Mouse (Mus musculus): ENCODE measurements around the gene Ssc4d. TPM values are rescaled to one million over a fixed set of nuclear protein-coding genes. Genes with fewer than 3 reads are reported as not detected.

The Ssc4d gene
- polyA plus RNA-seq, 1 experiment from 2014 or later = 0.44 TPM

DNA sequence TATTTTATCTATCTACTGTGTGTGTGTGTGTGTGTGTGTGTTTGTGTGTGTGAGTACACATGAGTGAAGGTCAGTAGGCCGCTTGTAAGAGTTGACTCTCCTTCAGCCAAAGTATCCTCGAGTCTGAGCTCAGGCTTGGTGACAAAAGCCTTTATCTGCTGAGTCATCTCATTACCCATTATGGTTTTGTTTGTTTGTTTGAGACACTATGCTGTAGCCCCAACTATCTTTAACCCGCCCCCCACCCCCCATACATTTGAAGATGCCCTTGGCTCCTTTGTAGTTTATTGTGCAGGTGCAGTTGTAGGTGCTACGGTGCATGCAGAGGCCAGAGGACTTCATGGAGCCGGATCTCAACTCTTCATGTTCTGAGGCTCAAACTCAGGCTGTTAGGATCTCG, 26.9 kb upstream of the Ssc4d start:
- peaks cover 19% of the 10 kb centered on the region; the same call in 1 of the 2 replicates for H3K36me3 ChIP-seq
- no peak overlapping the region for H3K4me3 ChIP-seq
- no peak overlapping the region for H3K4me2 ChIP-seq
- 87% methylated on average over 6 of the region's 6 CpGs for WGBS
- no peak overlapping the region for H3K9ac ChIP-seq
- no peak overlapping the region for H3K27ac ChIP-seq
- H3K27me3 ChIP-seq = no peaks in the 10 kb centered on the region
- no peaks in the 10 kb centered on the region for H3K9me3 ChIP-seq (replicated peaks)
- no peak for ATAC-seq (replicated peaks; ENCODE audit: insufficient number of reproducible peaks, insufficient read depth, low FRiP score, low read depth)
- H3K4me1 ChIP-seq (replicated peaks) = peaks cover 16% of the 10 kb centered on the region

DNA sequence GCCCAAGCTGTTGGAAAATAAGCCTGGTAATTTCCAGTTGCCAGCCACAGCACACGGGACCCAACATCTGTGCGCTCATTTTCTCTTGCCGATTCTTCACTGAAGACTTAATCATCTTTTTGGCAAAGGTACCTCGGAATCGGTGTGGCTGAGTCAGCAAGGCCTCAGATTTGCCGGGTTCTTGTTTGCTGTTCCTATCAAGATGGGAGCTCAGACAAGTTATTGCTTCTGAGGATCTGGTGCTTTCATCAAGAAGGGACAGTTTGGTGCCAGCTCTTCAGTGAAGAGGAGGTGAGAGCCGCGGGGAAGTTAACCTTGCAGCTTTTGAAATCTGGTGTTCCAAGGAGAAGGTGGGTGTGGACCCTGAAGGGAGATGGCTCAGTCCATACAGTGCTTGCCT, 21.8 kb upstream of the Ssc4d start:
- Histone ChIP-seq H3K4me2 (no peak overlapping the region), H3K9ac (no peak overlapping the region), H3K36me3 (peaks cover 16% of the 10 kb centered on the region; the same call in 1 of the 2 replicates), H3K4me3 (no peak overlapping the region), H3K4me1 (replicated peaks) (peaks cover 8% of the 10 kb centered on the region), H3K27me3 (no peaks in the 10 kb centered on the region), H3K9me3 (replicated peaks) (no peaks in the 10 kb centered on the region), H3K27ac (no peak overlapping the region)
- 83% methylated on average over 8 of the region's 8 CpGs for WGBS
- ATAC-seq (replicated peaks; ENCODE audit: insufficient number of reproducible peaks, insufficient read depth, low FRiP score, low read depth) = no peak

DNA sequence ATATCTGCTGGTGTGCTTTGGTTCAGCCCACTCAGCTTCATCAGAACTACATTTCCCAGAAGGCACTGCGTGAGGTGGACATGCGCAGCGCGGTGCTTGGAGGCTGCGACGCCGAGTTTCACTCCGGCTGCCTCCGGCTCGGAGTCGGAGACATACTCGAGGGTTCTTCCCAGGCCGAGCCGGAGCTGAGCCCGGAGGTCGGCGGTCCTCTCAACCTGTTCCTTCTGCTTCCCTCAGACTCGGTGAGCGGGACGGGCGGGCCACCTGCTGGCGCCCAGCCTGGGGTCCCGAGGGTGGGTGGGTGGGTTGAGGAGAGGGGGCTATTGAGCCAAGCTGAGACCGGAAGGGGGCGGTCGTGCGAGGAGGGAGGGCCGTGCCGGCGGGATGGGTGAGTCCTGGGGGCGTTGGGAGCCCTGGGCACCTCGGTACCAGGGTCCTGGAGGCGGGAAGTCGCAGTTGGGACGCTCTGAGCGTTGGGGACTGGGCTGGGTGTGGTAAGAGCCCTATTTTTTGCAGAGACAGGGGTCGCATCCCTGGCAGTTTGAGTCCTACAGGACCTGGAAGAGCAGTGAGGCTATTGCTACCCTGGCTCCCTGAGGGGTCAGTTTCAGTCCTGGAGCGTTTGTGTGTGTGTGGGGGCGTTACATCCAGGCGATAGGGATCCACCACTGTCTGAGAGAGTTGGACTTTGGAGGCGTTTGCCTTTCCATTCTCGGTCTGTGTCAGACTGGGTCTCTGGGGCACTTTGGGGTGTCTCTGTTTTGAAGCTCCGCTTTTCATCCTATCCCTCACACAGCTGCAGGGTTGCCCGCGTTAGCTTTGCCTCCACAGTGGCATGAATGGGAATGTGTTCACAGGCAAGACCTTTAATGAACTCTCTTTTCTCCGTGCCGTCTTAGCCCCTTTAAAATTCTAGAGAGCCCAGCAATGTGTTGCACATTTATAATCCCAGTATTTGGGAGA, 20.7 kb upstream of the Ssc4d start, which contains the start of gene Dtx2:
Gene Dtx2 (plus strand): TSS at position 76 of the 963 bp plus-strand sequence.
- H3K4me1 ChIP-seq (replicated peaks) = peaks cover 8% of the 10 kb centered on the region
- H3K27me3 ChIP-seq = no peaks in the 10 kb centered on the region
- peak within 1 kb of the TSS; percentile 90 for H3K27ac ChIP-seq
- H3K9me3 ChIP-seq (replicated peaks) = no peaks in the 10 kb centered on the region
- ATAC-seq (replicated peaks; ENCODE audit: insufficient number of reproducible peaks, insufficient read depth, low FRiP score, low read depth) = peak; percentile 93
- under 1% methylated on average over 47 of the region's 47 CpGs for WGBS
- peak within 1 kb of the TSS; percentile 85 for H3K9ac ChIP-seq
- peaks cover 14% of the 10 kb centered on the region; the same call in 1 of the 2 replicates for H3K36me3 ChIP-seq
- peak within 1 kb of the TSS; percentile 90 for H3K4me3 ChIP-seq
- peak within 1 kb of the TSS; percentile 88 for H3K4me2 ChIP-seq

DNA sequence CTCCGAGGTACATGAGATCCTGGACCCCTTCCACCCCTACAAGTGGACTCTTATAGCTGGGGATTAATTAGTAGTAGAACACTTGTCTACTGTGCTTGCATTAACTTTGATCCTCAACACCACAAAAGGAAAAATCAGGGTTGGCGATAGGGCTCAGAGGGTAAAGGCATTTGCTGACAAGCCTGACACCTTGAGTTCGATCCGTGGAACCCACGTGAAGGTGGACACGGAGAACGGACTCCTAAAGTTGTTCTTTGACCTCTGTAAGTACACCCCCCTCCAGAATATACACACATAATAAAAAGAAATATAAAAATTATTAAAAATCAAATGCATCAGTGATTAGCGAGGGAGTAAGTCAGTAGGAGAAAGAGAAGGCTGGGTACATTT, 20.0 kb upstream of the Ssc4d start:
- Histone ChIP-seq H3K27ac (no peak overlapping the region), H3K4me3 (peak overlapping the region; percentile 90), H3K36me3 (peaks cover 14% of the 10 kb centered on the region; the same call in 1 of the 2 replicates), H3K4me1 (replicated peaks) (peaks cover 8% of the 10 kb centered on the region), H3K4me2 (no peak overlapping the region), H3K27me3 (no peaks in the 10 kb centered on the region), H3K9me3 (replicated peaks) (no peaks in the 10 kb centered on the region), H3K9ac (no peak overlapping the region)
- 62% methylated on average over 8 of the region's 8 CpGs for WGBS
- no peak for ATAC-seq (replicated peaks; ENCODE audit: insufficient number of reproducible peaks, insufficient read depth, low FRiP score, low read depth)

DNA sequence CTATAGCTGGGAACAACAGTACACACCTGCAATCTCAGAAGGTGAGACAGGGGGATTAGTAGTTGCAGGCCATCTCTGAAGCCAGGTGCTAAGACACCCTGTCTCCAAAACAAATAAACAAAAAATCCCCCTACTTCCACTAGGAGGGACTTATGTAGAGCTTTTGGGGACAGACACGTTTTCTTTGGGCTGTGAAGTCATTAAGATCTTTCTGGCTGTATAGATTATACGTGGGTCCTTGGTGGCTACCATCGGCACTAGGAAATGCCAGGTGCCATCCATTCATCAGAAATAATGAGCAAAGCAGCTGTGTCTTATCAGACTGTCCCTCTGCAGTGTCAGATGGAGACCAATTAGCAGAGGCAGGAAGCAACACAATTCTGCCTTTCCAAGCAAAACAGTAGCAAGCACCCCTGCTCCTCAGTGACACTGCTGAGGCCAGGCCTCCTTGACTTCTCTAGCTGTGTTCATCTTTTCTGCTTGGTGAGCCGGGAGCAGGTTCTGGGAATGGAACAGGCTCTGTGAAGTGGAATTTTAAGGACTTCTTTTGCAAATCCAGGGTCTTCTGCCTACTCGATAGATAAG, 19.1 kb upstream of the Ssc4d start:
- Histone ChIP-seq H3K9ac (no peak overlapping the region), H3K9me3 (replicated peaks) (no peaks in the 10 kb centered on the region), H3K4me2 (no peak overlapping the region), H3K27ac (no peak overlapping the region), H3K36me3 (peaks cover 7% of the 10 kb centered on the region; the same call in 1 of the 2 replicates), H3K27me3 (no peaks in the 10 kb centered on the region), H3K4me3 (no peak overlapping the region), H3K4me1 (replicated peaks) (peaks cover 8% of the 10 kb centered on the region)
- WGBS = 47% methylated on average over 5 of the region's 5 CpGs
- ATAC-seq (replicated peaks; ENCODE audit: insufficient number of reproducible peaks, insufficient read depth, low FRiP score, low read depth) = no peak

DNA sequence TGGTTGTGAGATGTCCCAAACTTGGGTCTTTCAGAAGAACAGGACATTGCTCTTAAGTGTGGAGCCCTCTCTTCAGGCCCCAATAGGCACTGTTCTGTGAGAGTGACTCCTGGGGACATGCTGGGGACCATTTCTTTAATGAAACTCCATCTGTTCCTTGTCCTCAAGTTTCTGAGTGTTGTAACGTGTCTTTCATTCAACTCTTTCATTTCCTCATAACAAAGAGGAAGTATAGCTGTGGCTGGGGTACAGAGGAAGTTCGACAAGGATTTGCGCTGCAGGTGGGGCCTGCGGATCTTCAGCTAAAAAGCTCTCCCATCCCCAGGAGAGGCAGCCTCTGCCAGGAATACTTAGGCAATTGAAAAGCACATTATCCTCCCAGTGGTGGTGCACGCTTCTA, 16.3 kb upstream of the Ssc4d start:
- Histone ChIP-seq H3K9me3 (replicated peaks) (no peaks in the 10 kb centered on the region), H3K27ac (no peak overlapping the region), H3K4me3 (no peak overlapping the region), H3K27me3 (no peaks in the 10 kb centered on the region), H3K9ac (no peak overlapping the region), H3K4me1 (replicated peaks) (peaks cover 5% of the 10 kb centered on the region), H3K36me3 (no peaks in the 10 kb centered on the region), H3K4me2 (no peak overlapping the region)
- WGBS = 70% methylated on average over 5 of the region's 5 CpGs
- no peak for ATAC-seq (replicated peaks; ENCODE audit: insufficient number of reproducible peaks, insufficient read depth, low FRiP score, low read depth)

DNA sequence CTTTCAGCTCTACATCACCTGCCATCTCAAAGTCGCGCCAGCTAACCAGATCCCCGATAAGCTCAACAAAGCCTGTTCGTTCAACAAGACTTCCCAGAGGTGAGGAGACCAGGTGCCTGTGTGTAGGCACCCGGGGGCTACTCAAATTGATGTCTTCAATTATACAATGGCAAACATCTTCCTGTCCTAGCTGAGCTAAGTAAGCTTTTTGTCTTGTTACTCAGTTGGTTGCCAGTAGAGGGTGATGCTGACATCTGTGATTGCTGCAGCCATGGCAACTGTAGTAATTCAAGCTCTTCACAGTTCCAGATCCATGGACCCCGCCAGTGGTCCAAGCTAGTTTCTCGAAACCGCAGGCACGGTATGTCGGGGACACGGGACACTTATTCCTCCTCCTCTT, 12.9 kb upstream of the Ssc4d start:
- ATAC-seq (replicated peaks; ENCODE audit: insufficient number of reproducible peaks, insufficient read depth, low FRiP score, low read depth) = no peak
- WGBS = 47% methylated on average over 11 of the region's 11 CpGs

DNA sequence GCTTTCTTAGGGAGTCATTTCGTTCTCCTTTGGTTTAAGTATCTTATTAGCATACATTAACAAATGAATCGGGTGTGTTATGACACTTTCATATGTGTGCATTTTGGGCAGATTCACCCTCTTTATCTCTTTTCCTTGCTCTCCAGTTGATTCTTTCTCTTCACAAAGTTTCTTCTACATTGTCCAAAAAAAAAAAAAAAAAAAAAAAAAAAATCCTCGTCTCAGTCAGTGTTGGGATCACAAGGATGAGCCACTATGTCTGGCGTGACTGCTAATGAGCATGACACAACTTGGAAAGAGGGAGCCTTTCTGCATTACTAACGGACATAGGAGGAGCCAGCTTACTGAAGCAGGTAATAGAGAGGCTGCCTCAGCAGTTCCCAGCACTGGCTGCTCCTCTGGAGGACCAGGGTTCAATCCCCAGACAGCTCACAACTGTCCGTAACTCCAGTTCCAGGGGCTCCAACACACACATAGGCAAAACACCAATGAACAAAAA, 10.3 kb upstream of the Ssc4d start:
- Histone ChIP-seq H3K27me3 (no peaks in the 10 kb centered on the region), H3K27ac (no peak overlapping the region), H3K9me3 (replicated peaks) (no peaks in the 10 kb centered on the region), H3K4me1 (replicated peaks) (no peaks in the 10 kb centered on the region), H3K9ac (no peak overlapping the region), H3K36me3 (no peaks in the 10 kb centered on the region), H3K4me3 (no peak overlapping the region), H3K4me2 (no peak overlapping the region)
- ATAC-seq (replicated peaks; ENCODE audit: insufficient number of reproducible peaks, insufficient read depth, low FRiP score, low read depth) = no peak
- 73% methylated on average over 6 of the region's 6 CpGs for WGBS

More for the DNA sequence above, 12.9 kb upstream of the Ssc4d start:
- Histone ChIP-seq H3K27ac (no peak overlapping the region), H3K9me3 (replicated peaks) (no peaks in the 10 kb centered on the region), H3K4me2 (no peak overlapping the region), H3K27me3 (no peaks in the 10 kb centered on the region), H3K9ac (no peak overlapping the region), H3K36me3 (no peaks in the 10 kb centered on the region), H3K4me1 (replicated peaks) (no peaks in the 10 kb centered on the region), H3K4me3 (no peak overlapping the region)

DNA sequence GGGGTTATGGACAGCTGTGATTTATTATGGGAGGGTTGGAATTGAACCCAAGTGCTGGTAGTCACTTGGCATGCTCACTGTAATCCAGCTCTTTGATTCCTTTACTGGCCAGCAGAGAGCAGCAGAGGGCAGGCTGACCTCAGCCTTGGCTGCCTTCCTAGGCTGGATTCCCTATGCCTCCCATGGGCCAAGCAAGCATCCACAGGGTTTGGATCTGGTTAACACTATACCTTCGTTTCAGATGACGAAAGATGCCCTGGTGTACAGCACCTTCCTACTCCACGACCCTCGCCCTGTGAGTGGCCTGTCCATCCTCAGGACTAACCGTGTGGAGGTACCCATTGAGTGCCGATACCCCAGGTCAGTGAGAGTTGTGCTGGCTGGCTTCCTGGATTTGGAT, 8.1 kb upstream of the Ssc4d start:
- Histone ChIP-seq H3K27me3 (no peaks in the 10 kb centered on the region), H3K4me1 (replicated peaks) (no peaks in the 10 kb centered on the region), H3K4me3 (no peak overlapping the region), H3K9ac (no peak overlapping the region), H3K4me2 (no peak overlapping the region), H3K36me3 (no peaks in the 10 kb centered on the region), H3K27ac (no peak overlapping the region), H3K9me3 (replicated peaks) (no peaks in the 10 kb centered on the region)
- ATAC-seq (replicated peaks; ENCODE audit: insufficient number of reproducible peaks, insufficient read depth, low FRiP score, low read depth) = no peak
- WGBS = 36% methylated on average over 6 of the region's 6 CpGs

DNA sequence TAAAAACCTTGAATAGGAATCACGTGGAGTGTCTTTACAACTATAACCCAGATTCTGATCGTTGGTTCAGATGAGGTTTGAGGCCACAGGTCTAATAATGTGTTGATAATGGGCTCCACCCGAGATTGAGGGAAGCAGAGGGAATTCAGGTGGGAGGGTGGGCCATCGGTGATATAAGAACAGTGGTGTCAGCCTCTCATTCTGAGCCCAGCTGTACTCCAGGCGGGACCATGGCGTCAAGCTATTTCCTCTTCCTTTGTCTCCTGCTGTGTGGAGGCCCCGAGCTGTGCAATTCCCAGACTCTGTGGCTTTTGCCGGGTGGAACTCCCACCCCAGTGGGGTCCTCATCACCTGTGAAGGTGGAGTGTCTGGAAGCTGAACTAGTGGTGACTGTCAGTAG, 5.6 kb upstream of the Ssc4d start, which contains the start of gene Zp3:
Gene Zp3 (plus strand): TSS at position 196 of the 400 bp plus-strand sequence.
- ATAC-seq (replicated peaks; ENCODE audit: insufficient number of reproducible peaks, insufficient read depth, low FRiP score, low read depth) = 0 out of 2 replicates have a peak, but pooled peaks have one; percentile 31
- H3K4me1 ChIP-seq (replicated peaks) = no peaks in the 10 kb centered on the region
- no peaks in the 10 kb centered on the region for H3K27me3 ChIP-seq
- no peaks in the 10 kb centered on the region for H3K9me3 ChIP-seq (replicated peaks)
- no peak within 1 kb of the TSS for H3K4me3 ChIP-seq
- no peak within 1 kb of the TSS for H3K27ac ChIP-seq
- WGBS = 61% methylated on average over 8 of the region's 8 CpGs
- no peaks in the 10 kb centered on the region for H3K36me3 ChIP-seq
- no peak within 1 kb of the TSS for H3K4me2 ChIP-seq
- no peak within 1 kb of the TSS for H3K9ac ChIP-seq

DNA sequence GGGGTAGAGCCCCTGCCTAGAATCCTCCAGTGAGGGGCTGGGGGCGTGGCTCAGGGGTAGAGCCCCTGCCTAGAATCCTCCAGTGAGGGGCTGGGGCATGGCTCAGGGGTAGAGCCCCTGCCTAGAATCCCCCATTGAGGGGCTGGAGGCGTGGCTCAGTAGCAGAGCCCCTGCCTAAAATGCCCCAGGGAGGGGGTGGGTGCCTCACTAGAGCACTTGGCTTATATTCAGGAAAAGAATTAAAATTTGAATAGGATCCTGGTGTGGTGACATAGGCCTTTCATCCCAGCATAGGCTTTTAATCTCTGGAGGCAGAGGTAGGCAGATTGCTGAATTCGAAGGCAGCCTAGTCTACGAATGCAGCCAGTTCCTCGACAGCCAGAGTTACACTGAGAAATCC, 5.0 kb upstream of the Ssc4d start:
- Histone ChIP-seq H3K4me2 (no peak overlapping the region), H3K4me1 (replicated peaks) (0 out of 2 replicates have a peak, but pooled peaks cover under 1% of the 10 kb centered on the region), H3K4me3 (no peak overlapping the region), H3K27ac (no peak overlapping the region), H3K27me3 (no peaks in the 10 kb centered on the region), H3K9me3 (replicated peaks) (no peaks in the 10 kb centered on the region), H3K36me3 (no peaks in the 10 kb centered on the region), H3K9ac (no peak overlapping the region)
- ATAC-seq (replicated peaks; ENCODE audit: insufficient number of reproducible peaks, insufficient read depth, low FRiP score, low read depth) = no peak
- WGBS = 69% methylated on average over 5 of the region's 5 CpGs
